Mouse (Mus musculus) small intestine, adult 2 months (tissue): ENCODE data around the gene Ermn. TPM values are rescaled to one million over a fixed set of nuclear protein-coding genes. Genes with fewer than 3 reads are reported as not detected.
A peak's percentile ranks its signal among the peaks of the same experiment; 100 is the strongest.

Experiments
- H3K27ac ChIP-seq: fragments of 200-500 bp; 2 replicates; pipeline ENCODE4 v1.5.1; 2012; ENCODE audit warnings: low read depth, low read length, control low read depth, inconsistent platforms; ENCODE audit not compliant: insufficient read depth
- H3K27me3 ChIP-seq: fragments of 200-500 bp; 2 replicates; pipeline ENCODE4 v1.6.1; 2012; ENCODE audit warnings: mild to moderate bottlenecking, moderate library complexity, low read length, inconsistent platforms; ENCODE audit not compliant: control insufficient read depth, insufficient read depth
- H3K36me3 ChIP-seq: fragments of 200-500 bp; 2 replicates; pipeline ENCODE4 v1.6.1; 2012; ENCODE audit warnings: mild to moderate bottlenecking, low read length, control low read depth, inconsistent platforms; ENCODE audit not compliant: control insufficient read depth, insufficient read depth
- H3K4me1 ChIP-seq: fragments of 200-500 bp; 2 replicates; pipeline ENCODE4 v1.6.1; 2012; ENCODE audit warnings: low read length, inconsistent platforms, mixed read lengths; ENCODE audit not compliant: control insufficient read depth, insufficient read depth, insufficient read length
- H3K4me3 ChIP-seq: fragments of 200-500 bp; 2 replicates; pipeline ENCODE4 v1.5.1; 2012; ENCODE audit warnings: low read depth, mild to moderate bottlenecking, control low read depth, inconsistent platforms, low read length, moderate library complexity
- CTCF ChIP-seq: fragments of 200-500 bp; IDR thresholded peaks from 2 replicates; pipeline ENCODE4 v1.5.1; 2012; ENCODE audit warnings: low read depth, mild to moderate bottlenecking, control low read depth, inconsistent platforms, low read length, moderate library complexity, mixed read lengths; ENCODE audit not compliant: insufficient replicate concordance, insufficient read length; ENCODE audit errors: extremely low read depth
- POLR2A ChIP-seq: fragments of 200-500 bp; IDR thresholded peaks from 2 replicates; pipeline ENCODE4 v1.6.1; 2012; ENCODE audit warnings: low read depth, mild to moderate bottlenecking, control low read depth, inconsistent platforms, low read length, moderate library complexity
- WGBS: fragments of 180-500 bp; shearing (Covaris S2); methylation state at CpG from one replicate; pipeline ENCODE4 v1.1.7; 2018; 5-methylcytosine and 5-hydroxymethylcytosine counted together
- polyA plus RNA-seq: library from polyadenylated mRNA; depleted of rRNA; stranded (reverse); fragments of >200 nt; gene quantifications from 2 replicates; pipeline ENCODE4 v1.2.3, GENCODE M21; 2012; rRNA removed

Gene Ermn
- polyA plus RNA-seq, 1 experiment: not detected

DNA sequence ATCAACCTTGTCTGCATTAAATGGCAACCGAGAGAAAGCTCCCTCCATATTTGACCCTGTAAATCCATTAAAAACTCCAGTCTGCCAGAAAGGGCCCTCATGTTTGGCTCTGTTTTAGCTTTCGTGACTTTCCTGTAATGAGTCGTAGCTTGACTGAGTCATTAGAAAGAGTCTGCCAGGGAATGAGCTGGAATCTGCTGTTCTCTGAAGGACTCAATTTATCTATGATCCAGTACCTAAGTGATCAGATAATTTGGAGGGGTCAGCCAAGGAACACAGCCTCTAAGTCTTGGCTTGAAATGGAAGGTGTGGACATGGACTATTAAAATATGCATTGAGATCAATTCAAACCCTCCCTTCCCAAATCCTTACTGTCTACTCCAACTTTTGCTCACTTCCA lies 21.2 kb downstream of the Ermn start:
- H3K27me3 ChIP-seq: no peaks in the 10 kb centered on the region
- H3K36me3 ChIP-seq: no peaks in the 10 kb centered on the region
- no peak overlapping the region for H3K27ac ChIP-seq
- TF ChIP-seq POLR2A (no peak), CTCF (no peak)
- no peaks in the 10 kb centered on the region for H3K4me1 ChIP-seq
- no peak overlapping the region for H3K4me3 ChIP-seq
- WGBS: 81% methylated on average over 3 of the region's 3 CpGs

DNA sequence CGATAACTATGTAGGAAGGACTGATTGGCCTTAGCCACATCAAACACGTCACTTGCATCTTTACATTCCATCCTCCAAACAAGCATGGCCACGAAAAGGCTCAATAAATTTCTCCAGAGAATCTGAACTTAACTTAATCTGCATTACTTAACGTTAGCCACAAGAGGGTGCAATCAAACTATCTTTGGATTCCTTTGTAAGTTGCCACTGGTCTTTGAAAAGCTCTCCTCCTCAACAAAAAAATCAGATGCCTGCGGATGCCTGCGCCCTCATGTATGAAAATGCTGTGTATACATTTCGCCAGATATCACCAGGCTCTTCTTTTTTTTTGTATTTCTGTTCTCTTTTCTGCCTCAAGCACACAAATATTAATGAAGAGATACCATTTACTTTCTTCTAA lies 23.3 kb downstream of the Ermn start:
- Histone ChIP-seq H3K4me3 (no peak overlapping the region), H3K4me1 (no peaks in the 10 kb centered on the region), H3K36me3 (no peaks in the 10 kb centered on the region), H3K27me3 (no peaks in the 10 kb centered on the region), H3K27ac (no peak overlapping the region)
- TF ChIP-seq CTCF (no peak), POLR2A (no peak)
- WGBS: 23% methylated on average over 7 of the region's 7 CpGs

DNA sequence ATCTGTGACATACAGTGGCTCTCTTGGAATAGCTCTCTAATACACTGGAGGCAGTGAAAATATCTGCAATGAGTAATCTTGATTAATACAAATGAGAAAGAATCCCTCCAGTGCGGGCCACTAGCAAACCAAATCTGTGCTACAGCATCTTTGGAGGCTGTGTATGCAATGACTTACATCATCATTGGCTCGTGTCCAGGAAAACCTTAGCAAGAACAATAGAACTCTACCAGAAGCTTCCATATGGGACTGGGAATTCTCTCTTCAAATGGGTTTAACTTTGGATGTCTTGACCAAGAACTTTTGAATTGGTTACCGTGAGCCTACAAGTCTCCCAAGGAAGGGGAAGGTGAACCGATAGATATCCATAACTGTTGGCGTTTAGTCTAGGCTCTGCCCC lies 25.9 kb downstream of the Ermn start:
- no peak for TF ChIP-seq CTCF
- TF ChIP-seq POLR2A: no peak
- Histone ChIP-seq H3K27ac (no peak overlapping the region), H3K27me3 (no peaks in the 10 kb centered on the region), H3K4me3 (no peak overlapping the region), H3K4me1 (no peaks in the 10 kb centered on the region), H3K36me3 (no peaks in the 10 kb centered on the region)
- 76% methylated on average over 5 of the region's 5 CpGs for WGBS

DNA sequence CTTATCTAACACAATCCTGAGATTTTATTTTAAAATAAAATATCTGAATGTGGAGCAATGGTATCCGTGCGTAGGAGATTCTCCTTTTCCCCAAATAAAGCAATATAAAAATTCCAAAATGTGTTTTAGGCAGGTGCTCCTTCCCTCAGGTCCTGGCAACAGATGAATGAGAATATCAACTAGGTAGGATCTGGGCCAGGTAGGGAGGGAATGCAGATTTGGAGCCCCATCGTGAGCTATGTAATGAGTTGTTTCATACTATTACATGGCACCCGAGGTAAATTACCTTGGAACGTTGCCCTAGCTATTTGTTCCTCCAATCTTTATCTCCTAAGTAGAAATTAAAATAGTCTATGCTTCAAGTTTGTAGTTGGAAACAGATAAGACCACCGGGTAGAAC lies 29.1 kb downstream of the Ermn start:
- WGBS: 58% methylated on average over 6 of the region's 6 CpGs
- Histone ChIP-seq H3K4me1 (no peaks in the 10 kb centered on the region), H3K36me3 (no peaks in the 10 kb centered on the region), H3K27ac (no peak overlapping the region), H3K27me3 (no peaks in the 10 kb centered on the region), H3K4me3 (no peak overlapping the region)
- no peak for TF ChIP-seq POLR2A

DNA sequence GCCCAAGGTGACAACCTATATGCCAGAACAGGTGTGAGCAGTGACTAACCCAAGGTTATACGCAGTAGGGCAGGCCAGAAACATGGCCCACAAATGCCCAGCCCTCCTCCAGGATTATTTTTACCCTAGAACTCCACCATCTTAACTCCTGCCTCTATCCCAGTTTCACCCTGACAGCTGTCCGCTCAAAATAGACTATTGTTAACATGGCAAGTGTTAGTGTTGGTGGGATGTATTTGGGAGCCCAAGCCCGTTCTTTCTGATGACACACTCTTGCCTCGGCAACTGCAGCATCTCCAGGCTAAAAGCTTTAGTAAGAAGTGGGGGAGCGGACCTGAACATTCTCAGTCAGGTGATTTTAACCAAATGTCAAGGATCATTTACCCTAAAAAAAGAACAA lies 45.6 kb downstream of the Ermn start:
- H3K36me3 ChIP-seq: no peaks in the 10 kb centered on the region
- no peak overlapping the region for H3K27ac ChIP-seq
- H3K4me1 ChIP-seq: no peaks in the 10 kb centered on the region
- H3K27me3 ChIP-seq: no peaks in the 10 kb centered on the region
- TF ChIP-seq POLR2A (no peak), CTCF (no peak)
- no peak overlapping the region for H3K4me3 ChIP-seq
- 84% methylated on average over 5 of the region's 5 CpGs for whole genome bisulfite sequencing

DNA sequence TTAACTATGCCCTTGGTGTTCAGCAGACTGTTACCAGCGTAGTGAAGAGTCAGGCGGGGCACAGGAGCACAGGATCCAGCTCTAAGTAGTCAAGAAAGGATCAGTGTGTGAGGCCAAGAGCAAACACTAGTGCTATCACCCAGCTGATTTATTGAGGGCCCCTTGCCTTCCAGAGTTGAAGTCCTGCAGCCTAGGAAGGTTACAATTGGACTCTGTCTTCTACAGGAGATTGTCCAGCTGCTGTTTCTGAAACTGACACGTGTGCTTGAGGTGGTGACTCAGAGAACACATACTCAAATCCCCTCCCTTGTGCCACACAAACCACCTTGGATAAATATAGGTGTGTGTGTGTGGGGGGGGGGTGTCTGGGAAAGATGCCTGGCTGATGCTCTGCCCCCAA lies 51.2 kb downstream of the Ermn start:
- WGBS: 24% methylated on average over 3 of the region's 3 CpGs
- Histone ChIP-seq H3K27ac (no peak overlapping the region), H3K27me3 (no peaks in the 10 kb centered on the region)

DNA sequence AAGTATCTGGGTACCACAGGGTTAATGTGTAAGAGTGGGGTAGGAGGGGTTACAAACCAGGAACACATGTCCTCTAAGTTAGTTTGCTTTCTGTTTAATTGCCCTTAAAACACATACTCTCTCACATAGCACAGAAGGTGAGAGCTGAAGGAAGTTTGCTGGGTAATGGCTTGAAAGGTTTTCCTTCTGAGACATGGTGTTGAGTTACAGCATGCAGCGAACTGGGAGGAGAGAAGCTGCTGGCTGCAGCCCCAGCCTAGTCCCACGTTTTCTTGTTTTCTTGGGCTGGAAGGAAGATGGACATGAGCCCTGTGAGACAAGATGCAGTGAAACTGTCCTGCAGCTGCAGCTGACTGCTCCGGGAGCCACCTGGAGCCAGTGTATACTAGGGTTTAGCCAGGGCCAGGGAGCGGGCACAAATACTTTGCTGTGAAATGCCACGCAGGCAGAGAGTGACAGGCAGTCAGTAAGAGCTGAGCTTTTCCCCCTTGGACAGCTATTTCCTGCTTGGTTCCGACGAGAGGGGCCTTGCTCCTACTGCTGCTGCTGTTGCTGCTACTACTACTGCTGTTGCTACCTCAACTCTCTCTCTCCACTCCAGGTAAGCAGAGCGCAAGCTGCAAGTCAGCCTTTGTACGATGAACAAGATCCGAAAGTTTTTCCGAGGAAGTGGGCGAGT lies 54.8 kb downstream of the Ermn start, which contains the start of gene Galnt5:
TSS of gene Galnt5 (plus strand) at position 133 of the 679 bp plus-strand sequence.
- Histone ChIP-seq H3K36me3 (no peaks in the 10 kb centered on the region), H3K27me3 (no peaks in the 10 kb centered on the region), H3K4me3 (peak within 1 kb of the TSS; percentile 55), H3K4me1 (no peaks in the 10 kb centered on the region), H3K27ac (0 out of 2 replicates have a peak within 1 kb of the TSS, but pooled peaks have one; percentile 3)
- WGBS: 10% methylated on average over 12 of the region's 12 CpGs
- TF ChIP-seq POLR2A (no peak), CTCF (no peak)

More for the DNA sequence above, 51.2 kb downstream of the Ermn start:
- Histone ChIP-seq H3K36me3 (no peaks in the 10 kb centered on the region), H3K4me1 (no peaks in the 10 kb centered on the region), H3K4me3 (no peak overlapping the region)
- TF ChIP-seq CTCF (no peak), POLR2A (no peak)

Other genes with a start within 250 kb of the Ermn start
- 0.34 and 0.65 TPM in 2 replicates for gene Galnt5, start 55.0 kb downstream of the Ermn start, polyA plus RNA-seq
- gene Cytip, start 142.7 kb upstream of the Ermn start, polyA plus RNA-seq: 5.2 and 24.2 TPM in 2 replicates